Mouse (Mus musculus) heart, embryonic 15.5 days (tissue): ENCODE measurements around the gene Cltrn. TPM values are rescaled to one million over a fixed set of nuclear protein-coding genes. Genes with fewer than 3 reads are reported as not detected.

ENCODE experiments used
- ATAC-seq: fragments of 200-750 bp; cut with Nextera tagmentation; replicated peaks from 2 replicates; pipeline ENCODE4 v1.8.0; 2017; ENCODE audit warnings: low read depth, moderate TSS enrichment; ENCODE audit not compliant: insufficient number of reproducible peaks, insufficient read depth, low FRiP score
- H3K27ac ChIP-seq: fragments of 300-500 bp; sonication (generic); 2 replicates; pipeline ENCODE4 v1.5.1; 2015; ENCODE audit warnings: mild to moderate bottlenecking, inconsistent platforms
- H3K27me3 ChIP-seq: fragments of 300-500 bp; sonication (generic); 2 replicates; pipeline ENCODE4 v1.6.1; 2015; ENCODE audit warnings: inconsistent platforms
- H3K36me3 ChIP-seq: fragments of 300-500 bp; sonication (generic); 2 replicates; pipeline ENCODE4 v1.6.1; 2015; ENCODE audit warnings: mild to moderate bottlenecking, inconsistent platforms
- H3K4me1 ChIP-seq: fragments of 300-500 bp; sonication (generic); replicated peaks from 2 replicates; pipeline ENCODE4 v1.6.1; 2015; ENCODE audit warnings: inconsistent platforms
- H3K4me2 ChIP-seq: fragments of 300-500 bp; sonication (generic); 2 replicates; pipeline ENCODE4 v1.6.1; 2015; ENCODE audit warnings: inconsistent platforms, mild to moderate bottlenecking, moderate library complexity
- H3K4me3 ChIP-seq: fragments of 300-500 bp; sonication (generic); 2 replicates; pipeline ENCODE4 v1.5.1; 2015; ENCODE audit warnings: mild to moderate bottlenecking, inconsistent platforms
- H3K9ac ChIP-seq: fragments of 300-500 bp; sonication (generic); 2 replicates; pipeline ENCODE4 v1.6.1; 2015; ENCODE audit warnings: mild to moderate bottlenecking, inconsistent platforms
- H3K9me3 ChIP-seq: fragments of 300-500 bp; sonication (generic); replicated peaks from 2 replicates; pipeline ENCODE4 v1.6.1; 2016; ENCODE audit warnings: inconsistent platforms
- WGBS: fragments of 180-500 bp; shearing (Covaris S2); methylation state at CpG from one replicate; pipeline ENCODE4 v1.1.7; 2015; ENCODE audit warnings: mixed read lengths; 5-methylcytosine and 5-hydroxymethylcytosine counted together
- polyA plus RNA-seq: library from polyadenylated mRNA; unstranded; fragments of >200 nt; fragmentation: Nextera tagmentation; extraction: Ambion mirVana; gene quantifications from 2 replicates; pipeline ENCODE4 v1.2.1, GENCODE M21; 2015

The Cltrn gene
- polyA plus RNA-seq, result not detected in 2 replicates

DNA sequence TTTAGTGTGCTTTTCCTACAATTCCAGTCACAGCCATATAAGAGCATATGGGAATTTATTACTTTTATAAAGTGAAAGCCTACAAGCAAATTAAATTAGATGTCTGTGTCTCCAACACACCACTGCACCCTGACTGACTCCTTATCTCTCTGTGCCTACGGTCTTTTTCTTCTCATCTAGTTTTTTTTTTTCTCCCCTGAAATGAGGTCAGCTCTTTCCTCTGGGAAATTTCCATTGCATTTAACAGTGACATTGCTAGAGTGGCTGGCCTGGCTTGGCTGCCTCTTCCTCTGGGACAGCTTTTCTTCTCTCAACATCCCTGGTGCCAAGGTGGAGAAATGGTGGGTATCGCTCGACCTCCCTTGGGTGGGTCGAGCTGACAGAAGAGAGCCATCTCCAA lies at the start of gene Cltrn:
TSS of gene Cltrn (plus strand) at position 249 of the 400 bp plus-strand sequence.
- Histone ChIP-seq H3K4me2 (no peak within 1 kb of the TSS), H3K27ac (no peak within 1 kb of the TSS), H3K4me3 (no peak within 1 kb of the TSS), H3K4me1 (no peaks in the 10 kb centered on the region), H3K9me3 (no peaks in the 10 kb centered on the region), H3K36me3 (no peaks in the 10 kb centered on the region), H3K9ac (no peak within 1 kb of the TSS), H3K27me3 (no peaks in the 10 kb centered on the region)
- 70% methylated on average over 4 of the region's 4 CpGs for WGBS
- ATAC-seq, result no peak

DNA sequence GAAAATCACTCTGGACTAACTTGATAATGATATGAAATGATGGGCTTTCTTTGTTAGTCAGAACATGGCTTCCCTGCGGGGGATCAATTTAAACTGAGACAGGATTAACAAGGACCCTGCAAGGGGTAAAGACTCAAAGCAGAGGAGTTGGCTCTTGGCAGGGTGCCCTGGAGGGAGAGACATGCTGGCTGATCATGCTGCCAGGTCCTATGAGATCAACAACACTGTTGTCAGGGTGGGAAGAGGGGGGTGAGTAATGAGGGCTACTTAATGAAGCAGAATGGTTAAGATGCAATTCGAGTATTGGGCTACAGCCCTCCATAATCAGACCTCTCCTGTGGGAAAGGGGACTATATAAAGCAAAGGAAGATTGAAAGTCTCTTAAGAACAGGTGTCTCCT lies 49.7 kb upstream of the Cltrn start:
- H3K9me3 ChIP-seq, result no peaks in the 10 kb centered on the region
- H3K27ac ChIP-seq, result no peak overlapping the region
- H3K36me3 ChIP-seq, result no peaks in the 10 kb centered on the region
- H3K4me1 ChIP-seq, result no peaks in the 10 kb centered on the region
- no peaks in the 10 kb centered on the region for H3K27me3 ChIP-seq
- 45% methylated on average over 2 of the region's 2 CpGs for WGBS
- H3K4me3 ChIP-seq, result no peak overlapping the region
- ATAC-seq, result no peak
- no peak overlapping the region for H3K4me2 ChIP-seq
- no peak overlapping the region for H3K9ac ChIP-seq

DNA sequence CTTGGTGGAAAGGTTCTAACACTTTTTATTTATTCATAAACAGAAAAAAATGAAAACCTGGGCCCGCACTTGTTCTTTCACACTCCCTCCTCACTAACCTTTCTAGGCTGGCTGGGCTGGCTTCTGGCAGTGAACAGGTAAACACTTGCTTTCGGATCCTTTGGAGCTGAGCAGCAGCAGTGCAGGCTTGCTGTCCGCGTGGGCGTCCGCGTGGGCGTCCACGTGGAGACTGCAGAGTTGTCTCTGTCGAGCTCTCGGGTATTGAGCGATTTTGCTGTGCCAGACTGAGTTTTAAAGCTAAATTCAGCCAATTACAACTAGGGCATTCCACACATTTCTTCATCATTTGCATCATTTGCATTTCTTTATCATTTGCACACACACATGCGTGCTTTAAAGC lies 46.6 kb upstream of the Cltrn start:
- H3K36me3 ChIP-seq, result no peaks in the 10 kb centered on the region
- no peaks in the 10 kb centered on the region for H3K9me3 ChIP-seq
- H3K4me2 ChIP-seq, result no peak overlapping the region
- H3K27me3 ChIP-seq, result no peaks in the 10 kb centered on the region
- H3K4me3 ChIP-seq, result no peak overlapping the region
- ATAC-seq, result no peak
- no peaks in the 10 kb centered on the region for H3K4me1 ChIP-seq
- WGBS, result 63% methylated on average over 13 of the region's 13 CpGs
- H3K9ac ChIP-seq, result no peak overlapping the region
- H3K27ac ChIP-seq, result no peak overlapping the region

DNA sequence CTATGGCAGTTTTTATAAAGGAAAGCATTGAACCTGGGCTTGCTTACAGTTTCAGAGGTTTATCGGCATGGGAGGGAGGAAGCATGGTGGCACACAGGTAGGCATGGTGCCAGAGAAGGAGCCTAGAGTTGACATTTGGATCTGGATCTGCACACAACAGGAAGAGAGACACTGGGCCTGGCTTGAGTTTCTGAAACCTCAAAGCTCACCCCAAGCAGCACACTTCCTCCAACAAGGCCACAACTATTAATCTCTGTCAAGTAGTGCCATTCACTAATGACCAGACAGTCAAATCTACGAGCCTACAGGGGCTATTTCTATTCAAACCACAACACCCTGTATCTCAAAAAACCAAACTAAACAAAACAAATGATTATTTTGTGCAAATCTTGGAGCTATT lies 41.9 kb upstream of the Cltrn start:
- Histone ChIP-seq H3K36me3 (no peaks in the 10 kb centered on the region), H3K4me2 (no peak overlapping the region), H3K9ac (no peak overlapping the region), H3K27me3 (no peaks in the 10 kb centered on the region), H3K9me3 (no peaks in the 10 kb centered on the region), H3K4me3 (no peak overlapping the region), H3K4me1 (no peaks in the 10 kb centered on the region), H3K27ac (no peak overlapping the region)
- ATAC-seq, result no peak
- 67% methylated on average over 2 of the region's 2 CpGs for WGBS

DNA sequence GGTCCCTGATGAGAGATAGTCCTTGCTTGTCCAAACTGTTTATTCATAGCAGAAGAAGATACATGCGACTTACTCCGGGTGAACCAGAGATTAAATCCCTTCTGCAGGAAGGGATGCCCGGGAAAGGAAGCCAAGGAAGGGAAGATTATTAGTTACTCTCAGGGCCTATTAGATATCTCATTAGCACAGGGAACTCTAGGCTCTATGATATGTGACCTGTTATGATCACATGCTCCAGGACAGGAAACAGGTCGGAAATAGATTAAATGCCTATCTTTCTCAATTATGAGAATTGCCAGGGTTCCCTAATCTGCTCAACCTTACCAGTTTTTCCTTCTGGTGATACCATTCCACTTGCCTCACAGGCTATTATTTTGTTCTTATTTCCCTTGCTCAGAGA lies 32.9 kb upstream of the Cltrn start:
- WGBS, result 70% methylated on average over 4 of the region's 4 CpGs
- no peak overlapping the region for H3K4me3 ChIP-seq
- H3K36me3 ChIP-seq, result no peaks in the 10 kb centered on the region
- H3K27ac ChIP-seq, result no peak overlapping the region
- no peak overlapping the region for H3K9ac ChIP-seq
- no peak for ATAC-seq
- no peak overlapping the region for H3K4me2 ChIP-seq
- H3K9me3 ChIP-seq, result no peaks in the 10 kb centered on the region
- H3K27me3 ChIP-seq, result no peaks in the 10 kb centered on the region
- no peaks in the 10 kb centered on the region for H3K4me1 ChIP-seq

DNA sequence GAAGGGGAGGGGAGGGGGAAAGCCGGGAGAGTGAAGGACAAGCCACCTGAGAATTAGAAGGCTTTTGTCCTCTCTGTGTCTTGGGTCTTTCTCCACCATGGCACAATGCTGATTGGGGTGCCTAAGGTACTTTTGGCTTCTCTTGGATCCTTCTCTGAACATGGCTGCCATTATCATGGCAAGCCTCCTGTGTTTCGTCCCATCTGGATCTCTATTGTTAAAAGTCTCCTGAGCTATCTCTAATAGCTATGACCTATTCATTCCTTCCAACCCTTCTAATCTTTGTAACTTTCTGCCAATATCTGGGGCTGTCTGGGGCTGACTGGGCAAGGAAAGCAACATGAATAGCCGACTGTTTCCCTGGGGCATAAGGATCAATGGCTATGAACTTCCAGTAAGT lies 30.1 kb upstream of the Cltrn start:
- Histone ChIP-seq H3K4me3 (no peak overlapping the region), H3K9me3 (no peaks in the 10 kb centered on the region), H3K27ac (no peak overlapping the region), H3K27me3 (no peaks in the 10 kb centered on the region), H3K4me2 (no peak overlapping the region), H3K4me1 (no peaks in the 10 kb centered on the region), H3K9ac (no peak overlapping the region), H3K36me3 (no peaks in the 10 kb centered on the region)
- 62% methylated on average over 3 of the region's 3 CpGs for WGBS
- ATAC-seq, result no peak

DNA sequence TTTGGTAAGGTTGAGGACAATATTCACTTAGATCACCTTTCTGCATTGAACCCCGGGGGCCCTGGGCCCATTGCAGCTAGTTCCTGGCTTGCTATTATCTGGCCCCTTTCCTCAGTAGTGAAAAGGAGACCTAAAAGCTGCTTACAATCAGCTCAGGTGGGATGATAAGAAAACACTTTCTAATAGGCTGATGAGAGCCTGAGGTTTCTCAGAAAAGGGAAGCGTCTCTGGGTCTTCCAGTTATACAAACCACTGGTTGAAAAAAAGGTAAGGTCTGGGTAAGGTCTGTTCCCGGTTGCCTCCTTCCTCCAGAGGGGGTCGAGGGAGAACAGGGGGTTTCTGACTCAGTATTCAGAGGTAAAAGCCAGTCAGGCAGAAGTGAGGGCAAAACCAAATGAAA lies 29.6 kb upstream of the Cltrn start:
- 54% methylated on average over 4 of the region's 4 CpGs for WGBS
- no peaks in the 10 kb centered on the region for H3K36me3 ChIP-seq
- no peak overlapping the region for H3K4me3 ChIP-seq
- no peak overlapping the region for H3K4me2 ChIP-seq
- no peaks in the 10 kb centered on the region for H3K27me3 ChIP-seq
- no peak overlapping the region for H3K27ac ChIP-seq
- H3K9ac ChIP-seq, result no peak overlapping the region
- no peak for ATAC-seq
- H3K4me1 ChIP-seq, result no peaks in the 10 kb centered on the region
- no peaks in the 10 kb centered on the region for H3K9me3 ChIP-seq

DNA sequence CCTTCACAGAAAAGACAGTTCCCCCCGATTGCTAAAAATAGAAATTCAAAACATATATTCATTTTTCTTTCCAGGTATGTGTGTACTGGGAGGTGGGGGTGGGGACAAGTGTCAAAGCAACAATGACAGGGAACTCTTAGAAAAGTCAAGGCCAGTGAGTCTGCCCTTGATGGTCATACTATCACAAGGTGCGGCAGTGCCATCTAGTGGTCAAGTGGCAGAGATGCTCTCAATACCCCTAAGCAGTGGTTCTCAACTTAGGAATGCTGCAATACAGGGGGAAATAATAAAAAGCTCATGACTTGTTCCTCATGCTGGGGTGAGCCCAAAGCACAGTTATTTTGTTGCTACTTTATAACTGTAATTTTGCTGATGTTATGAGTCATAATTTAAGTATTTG lies 22.4 kb upstream of the Cltrn start:
- H3K4me1 ChIP-seq, result no peaks in the 10 kb centered on the region
- no peaks in the 10 kb centered on the region for H3K36me3 ChIP-seq
- no peaks in the 10 kb centered on the region for H3K27me3 ChIP-seq
- ATAC-seq, result no peak
- no peaks in the 10 kb centered on the region for H3K9me3 ChIP-seq
- WGBS, result 11% methylated on average over 2 of the region's 2 CpGs
- no peak overlapping the region for H3K9ac ChIP-seq
- no peak overlapping the region for H3K4me3 ChIP-seq
- H3K4me2 ChIP-seq, result no peak overlapping the region
- no peak overlapping the region for H3K27ac ChIP-seq

DNA sequence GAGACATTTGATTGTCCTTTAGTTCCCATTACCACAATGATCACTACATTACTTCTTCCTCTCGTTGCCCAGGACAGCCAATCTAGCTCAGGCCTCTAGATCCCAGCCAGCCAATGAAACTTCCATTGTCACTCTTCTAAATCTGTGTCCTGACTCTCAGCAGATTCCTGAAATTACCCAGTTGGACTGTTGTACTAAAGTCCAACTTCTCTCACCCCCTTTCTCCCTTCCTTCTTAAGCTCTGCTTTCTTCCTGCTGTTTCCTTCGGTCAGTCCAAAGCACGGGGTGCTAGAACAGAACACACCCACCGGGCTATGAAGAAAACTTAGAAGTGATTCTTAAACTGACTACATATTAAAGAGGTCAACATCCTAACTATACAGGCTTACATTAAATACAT lies 19.7 kb upstream of the Cltrn start:
- Histone ChIP-seq H3K27ac (no peak overlapping the region), H3K9ac (no peak overlapping the region), H3K27me3 (no peaks in the 10 kb centered on the region), H3K4me3 (no peak overlapping the region), H3K36me3 (peaks cover 5% of the 10 kb centered on the region; the same call in 1 of the 2 replicates), H3K9me3 (no peaks in the 10 kb centered on the region), H3K4me1 (no peaks in the 10 kb centered on the region), H3K4me2 (no peak overlapping the region)
- WGBS, result 84% methylated on average over 4 of the region's 4 CpGs
- no peak for ATAC-seq

DNA sequence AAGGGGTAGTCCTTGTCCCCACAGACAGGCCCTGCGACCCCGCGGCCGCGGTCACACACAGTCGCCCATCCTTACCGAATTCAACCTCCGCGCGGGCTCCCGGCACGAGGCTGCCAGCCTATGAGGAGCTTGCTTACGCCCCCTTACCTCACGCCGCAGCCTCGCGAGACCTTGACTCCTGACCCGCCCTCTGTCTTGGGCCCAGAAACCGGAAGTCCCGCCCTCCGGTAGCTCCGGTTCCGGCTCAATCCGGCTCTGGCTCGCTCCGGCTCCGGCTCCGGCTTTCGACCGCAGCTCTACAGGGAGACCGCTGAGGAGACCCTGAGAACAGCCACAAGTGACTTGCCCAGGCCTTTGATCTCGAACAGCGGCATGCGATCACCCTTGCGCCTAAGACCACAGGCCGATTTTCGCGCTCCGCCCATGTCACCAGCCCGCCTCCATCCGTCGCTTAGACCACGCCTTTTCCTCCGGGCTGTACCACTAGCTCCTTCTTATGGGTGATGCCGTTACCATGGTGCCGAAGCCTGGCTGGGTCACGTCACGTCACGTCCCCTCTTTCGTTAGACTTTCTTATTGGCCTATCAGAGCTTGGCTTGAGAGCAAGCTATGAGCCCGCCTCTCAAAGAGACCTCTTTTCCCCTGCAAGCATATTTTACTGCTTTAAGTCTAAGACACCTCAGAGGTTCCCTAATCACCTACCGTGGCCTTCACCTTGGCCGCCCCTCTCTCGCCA lies 12.4 kb upstream of the Cltrn start, which contains the start of gene Siah1b:
TSS of gene Siah1b (minus strand) at position 454 of the 736 bp plus-strand sequence.
- H3K9me3 ChIP-seq, result no peaks in the 10 kb centered on the region
- peak; percentile 98 for ATAC-seq
- H3K4me3 ChIP-seq, result peak within 1 kb of the TSS; percentile 54
- H3K27me3 ChIP-seq, result no peaks in the 10 kb centered on the region
- 0 out of 2 replicates have a peak, but pooled peaks cover 4% of the 10 kb centered on the region for H3K4me1 ChIP-seq
- WGBS, result 19% methylated on average over 54 of the region's 54 CpGs
- peak within 1 kb of the TSS; percentile 64 for H3K9ac ChIP-seq
- H3K36me3 ChIP-seq, result peaks cover 5% of the 10 kb centered on the region; the same call in 1 of the 2 replicates
- peak within 1 kb of the TSS; percentile 67 for H3K4me2 ChIP-seq
- peak within 1 kb of the TSS; percentile 84 for H3K27ac ChIP-seq

DNA sequence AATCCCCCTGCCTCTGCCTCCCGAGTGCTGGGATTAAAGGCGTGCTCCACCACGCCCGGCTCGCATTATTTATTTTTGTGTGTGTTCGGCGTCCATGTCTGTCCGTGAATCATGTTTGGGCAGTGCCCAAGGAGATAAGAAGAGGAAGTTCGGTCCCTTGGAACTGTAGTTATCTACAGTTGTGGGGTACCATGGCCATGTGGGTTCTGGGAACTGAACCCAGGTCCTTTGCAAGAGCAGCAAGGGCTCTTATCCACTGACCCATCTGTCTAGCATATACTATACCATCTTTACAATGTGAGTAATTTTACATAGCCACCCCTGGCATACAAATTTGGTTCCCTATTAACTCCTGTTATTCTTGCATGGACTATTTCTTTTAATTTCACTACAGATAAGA lies 6.6 kb upstream of the Cltrn start:
- no peaks in the 10 kb centered on the region for H3K27me3 ChIP-seq
- no peak overlapping the region for H3K9ac ChIP-seq
- H3K36me3 ChIP-seq, result no peaks in the 10 kb centered on the region
- no peak for ATAC-seq
- H3K27ac ChIP-seq, result no peak overlapping the region
- 89% methylated on average over 9 of the region's 9 CpGs for WGBS
- no peak overlapping the region for H3K4me3 ChIP-seq
- H3K4me2 ChIP-seq, result no peak overlapping the region
- H3K4me1 ChIP-seq, result no peaks in the 10 kb centered on the region
- H3K9me3 ChIP-seq, result no peaks in the 10 kb centered on the region

DNA sequence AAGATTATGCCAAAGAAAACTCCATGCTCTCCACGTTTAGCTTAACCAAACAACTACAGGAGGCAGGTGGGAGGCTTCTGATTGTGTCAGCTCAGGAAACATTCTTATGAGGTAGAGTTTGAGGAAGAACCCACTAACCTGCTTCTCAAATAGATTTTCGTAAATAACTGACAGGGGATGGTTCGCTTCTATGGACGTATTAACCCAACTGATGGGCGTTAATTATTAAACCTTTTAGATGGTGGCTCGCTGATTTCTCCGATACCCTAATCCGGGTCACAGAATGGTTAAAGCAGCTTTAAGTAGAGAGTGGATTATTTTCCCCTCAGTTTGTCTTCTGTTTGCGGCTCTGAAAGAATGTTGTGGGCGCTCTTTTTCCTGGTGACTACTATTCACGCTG lies 1.3 kb downstream of the Cltrn start:
- Histone ChIP-seq H3K4me1 (no peaks in the 10 kb centered on the region), H3K4me2 (no peak overlapping the region), H3K9ac (no peak overlapping the region), H3K9me3 (no peaks in the 10 kb centered on the region), H3K27ac (no peak overlapping the region), H3K4me3 (no peak overlapping the region), H3K36me3 (no peaks in the 10 kb centered on the region), H3K27me3 (no peaks in the 10 kb centered on the region)
- WGBS, result 77% methylated on average over 11 of the region's 11 CpGs
- no peak for ATAC-seq
